Mouse (Mus musculus): Measurements from ENCODE around the gene Zrsr1. TPM values are rescaled to one million over a fixed set of nuclear protein-coding genes. Genes with fewer than 3 reads are reported as not detected.

Gene Zrsr1
- polyA plus RNA-seq (2014; fragmentation: Nextera tagmentation; extraction: Ambion mirVana), result 2.7 and 4.0 TPM in 2 replicates

DNA sequence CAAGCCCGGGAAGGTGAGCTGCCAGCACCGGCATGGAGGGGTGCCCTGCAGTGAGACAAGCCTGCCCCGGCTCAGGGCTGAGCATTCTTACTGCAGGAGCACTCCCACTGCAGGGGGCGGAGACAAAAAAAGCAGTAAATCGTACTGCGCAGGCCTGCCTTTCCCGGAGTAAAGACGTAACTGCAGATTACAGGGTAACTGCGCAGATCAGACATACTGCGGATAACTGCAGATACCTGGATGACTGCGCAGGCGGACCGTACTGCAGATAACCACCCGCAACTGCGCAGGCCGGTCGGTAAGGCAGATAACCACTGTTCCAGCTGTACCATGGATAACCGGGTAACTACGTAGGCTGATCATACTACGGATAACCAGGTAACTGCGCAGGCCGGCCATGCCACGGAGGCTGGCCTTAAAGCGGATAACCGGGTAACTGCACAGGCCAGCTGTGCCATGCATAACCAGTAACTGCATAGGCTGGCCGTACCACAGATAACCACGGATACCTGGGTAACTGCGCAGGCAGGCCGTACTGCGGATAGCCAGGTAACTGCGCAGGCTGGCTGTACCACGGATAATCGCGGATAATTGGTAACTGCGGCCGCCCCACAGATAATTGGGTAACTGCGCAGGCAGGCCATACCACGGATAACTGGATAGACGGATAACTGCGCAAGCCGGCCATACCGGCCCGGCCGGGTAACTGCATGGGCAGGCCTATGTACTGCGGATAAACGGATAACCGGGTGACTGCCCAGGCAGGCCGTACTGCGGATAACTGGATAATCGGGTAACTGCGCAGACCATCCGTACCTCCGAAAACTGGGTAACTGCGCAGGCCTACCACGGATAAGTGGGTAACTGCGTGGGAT, at the start of gene Zrsr1:
Gene Zrsr1, plus strand, starts transcription at position 171 of the 875 bp plus-strand sequence.
- Histone ChIP-seq H3K9me3 (ENCODE audit: control insufficient read depth, low read length) (peaks cover 11% of the 10 kb centered on the region; the same call in 1 of the 2 replicates), H3K36me3 (ENCODE audit: control insufficient read depth, insufficient read depth, low read length) (0 out of 2 replicates have a peak, but pooled peaks cover 5% of the 10 kb centered on the region), H3K27me3 (ENCODE audit: control insufficient read depth, insufficient read depth, low read length) (no peaks in the 10 kb centered on the region), H3K4me1 (ENCODE audit: control insufficient read depth, insufficient read depth, low read length) (no peaks in the 10 kb centered on the region), H3K27ac (replicated peaks; ENCODE audit: low read depth, low read length) (no peak within 1 kb of the TSS), H3K4me3 (ENCODE audit: low read depth, low read length) (peak within 1 kb of the TSS; percentile 59), H3K9ac (ENCODE audit: low read length) (peak within 1 kb of the TSS; percentile 53), H3K4me2 (ENCODE audit: low read depth, severe bottlenecking) (peak within 1 kb of the TSS; percentile 76)
- 51% methylated on average over 56 of the region's 56 CpGs for WGBS
- ATAC-seq (ENCODE audit: insufficient number of reproducible peaks, low FRiP score, low TSS enrichment, low read depth) (peak; percentile 73), DNase-seq (ENCODE audit: low spot score) (peak; percentile 64)

DNA sequence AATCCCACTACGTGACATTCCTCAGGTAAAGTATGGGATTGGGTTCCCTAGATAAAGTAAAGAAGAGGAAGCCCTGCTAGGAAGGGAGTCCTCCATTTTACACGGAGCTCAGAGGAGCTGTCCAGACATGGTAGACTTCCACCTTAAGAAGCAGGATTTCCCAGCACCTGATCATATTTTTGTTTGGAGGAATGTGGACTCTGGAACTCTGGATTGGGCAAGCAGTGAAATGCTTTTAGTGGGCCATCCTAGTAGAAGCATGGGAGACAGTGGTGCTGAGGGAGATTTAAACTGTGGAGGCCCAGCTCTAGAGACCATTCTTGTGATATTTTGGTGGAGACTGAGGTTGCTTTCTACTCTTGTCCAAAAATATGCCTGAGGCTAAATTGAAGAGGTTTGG, 49.3 kb upstream of the Zrsr1 start:
- Histone ChIP-seq H3K9me3 (ENCODE audit: control insufficient read depth, low read length) (no peaks in the 10 kb centered on the region; the same call in 1 of the 2 replicates), H3K4me3 (ENCODE audit: low read depth, low read length) (no peak overlapping the region), H3K36me3 (ENCODE audit: control insufficient read depth, insufficient read depth, low read length) (no peaks in the 10 kb centered on the region), H3K9ac (ENCODE audit: low read length) (no peak overlapping the region), H3K4me1 (ENCODE audit: control insufficient read depth, insufficient read depth, low read length) (no peaks in the 10 kb centered on the region), H3K27ac (replicated peaks; ENCODE audit: low read depth, low read length) (no peak overlapping the region), H3K4me2 (ENCODE audit: low read depth, severe bottlenecking) (no peak overlapping the region), H3K27me3 (ENCODE audit: control insufficient read depth, insufficient read depth, low read length) (no peaks in the 10 kb centered on the region)
- 86% methylated on average over 2 of the region's 2 CpGs for WGBS
- DNase-seq (ENCODE audit: low spot score), result no peak
- ATAC-seq (ENCODE audit: insufficient number of reproducible peaks, low FRiP score, low TSS enrichment, low read depth), result no peak

DNA sequence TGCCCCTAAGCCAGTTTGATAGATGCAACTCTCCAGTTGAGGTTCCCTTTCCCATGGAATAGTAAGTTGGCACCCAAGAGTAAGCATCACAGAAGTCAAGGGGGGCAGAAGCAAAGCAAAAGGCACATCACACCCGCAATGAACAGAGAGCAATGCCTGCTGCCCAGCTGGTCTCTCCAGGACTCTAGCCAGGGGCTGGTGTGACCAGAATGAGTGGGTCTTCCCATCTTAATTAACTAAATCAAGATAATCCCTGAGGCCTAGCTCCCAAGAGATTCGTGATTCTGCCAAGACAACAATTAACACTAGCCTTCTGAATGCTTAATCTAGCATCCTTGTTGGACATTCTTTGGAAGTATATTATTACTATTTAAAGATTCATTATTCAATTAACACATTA, 48.2 kb upstream of the Zrsr1 start:
- DNase-seq (ENCODE audit: low spot score) (no peak), ATAC-seq (ENCODE audit: insufficient number of reproducible peaks, low FRiP score, low TSS enrichment, low read depth) (no peak)

DNA sequence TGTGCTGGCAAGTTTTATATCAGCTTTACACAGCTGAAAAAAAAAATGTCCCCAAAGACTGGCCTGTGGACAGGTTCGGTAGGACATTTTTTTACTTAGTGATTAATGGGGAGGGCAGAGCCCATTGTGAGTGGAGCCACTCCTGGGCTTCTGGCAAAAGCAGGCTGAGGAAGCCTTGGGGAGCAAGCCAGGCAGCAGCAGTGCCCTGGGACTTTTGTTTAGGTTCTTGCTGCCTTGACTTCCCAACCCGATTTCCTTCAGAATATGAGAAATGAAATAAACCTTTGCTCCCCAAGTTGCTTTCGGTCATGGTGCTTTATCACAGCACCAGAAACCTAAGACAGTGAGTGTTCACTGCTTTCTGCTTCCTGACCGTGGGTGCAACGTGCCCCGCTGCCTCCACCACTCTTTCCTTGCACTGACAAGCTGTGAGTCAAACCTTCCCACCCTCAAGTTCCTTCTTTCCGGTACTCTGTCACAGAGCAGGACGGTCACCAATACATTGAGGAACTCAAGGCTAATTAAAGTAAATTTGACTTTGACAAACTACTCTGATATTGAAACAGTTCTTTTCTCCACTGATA, 43.1 kb upstream of the Zrsr1 start:
- Histone ChIP-seq H3K36me3 (ENCODE audit: control insufficient read depth, insufficient read depth, low read length) (no peaks in the 10 kb centered on the region), H3K4me2 (ENCODE audit: low read depth, severe bottlenecking) (no peak overlapping the region), H3K27ac (replicated peaks; ENCODE audit: low read depth, low read length) (no peak overlapping the region), H3K4me3 (ENCODE audit: low read depth, low read length) (no peak overlapping the region), H3K9me3 (ENCODE audit: control insufficient read depth, low read length) (no peaks in the 10 kb centered on the region), H3K9ac (ENCODE audit: low read length) (no peak overlapping the region), H3K27me3 (ENCODE audit: control insufficient read depth, insufficient read depth, low read length) (no peaks in the 10 kb centered on the region), H3K4me1 (ENCODE audit: control insufficient read depth, insufficient read depth, low read length) (no peaks in the 10 kb centered on the region)
- WGBS, result 85% methylated on average over 8 of the region's 8 CpGs
- DNase-seq (ENCODE audit: low spot score), result no peak
- no peak for ATAC-seq (ENCODE audit: insufficient number of reproducible peaks, low FRiP score, low TSS enrichment, low read depth)

More for the DNA sequence above, 48.2 kb upstream of the Zrsr1 start:
- no peak overlapping the region for H3K9ac ChIP-seq (ENCODE audit: low read length)
- no peaks in the 10 kb centered on the region for H3K27me3 ChIP-seq (ENCODE audit: control insufficient read depth, insufficient read depth, low read length)
- 85% methylated on average over 2 of the region's 2 CpGs for WGBS
- H3K9me3 ChIP-seq (ENCODE audit: control insufficient read depth, low read length), result no peaks in the 10 kb centered on the region
- H3K27ac ChIP-seq (replicated peaks; ENCODE audit: low read depth, low read length), result no peak overlapping the region
- H3K4me1 ChIP-seq (ENCODE audit: control insufficient read depth, insufficient read depth, low read length), result no peaks in the 10 kb centered on the region
- no peak overlapping the region for H3K4me2 ChIP-seq (ENCODE audit: low read depth, severe bottlenecking)
- H3K4me3 ChIP-seq (ENCODE audit: low read depth, low read length), result no peak overlapping the region
- no peaks in the 10 kb centered on the region for H3K36me3 ChIP-seq (ENCODE audit: control insufficient read depth, insufficient read depth, low read length)

DNA sequence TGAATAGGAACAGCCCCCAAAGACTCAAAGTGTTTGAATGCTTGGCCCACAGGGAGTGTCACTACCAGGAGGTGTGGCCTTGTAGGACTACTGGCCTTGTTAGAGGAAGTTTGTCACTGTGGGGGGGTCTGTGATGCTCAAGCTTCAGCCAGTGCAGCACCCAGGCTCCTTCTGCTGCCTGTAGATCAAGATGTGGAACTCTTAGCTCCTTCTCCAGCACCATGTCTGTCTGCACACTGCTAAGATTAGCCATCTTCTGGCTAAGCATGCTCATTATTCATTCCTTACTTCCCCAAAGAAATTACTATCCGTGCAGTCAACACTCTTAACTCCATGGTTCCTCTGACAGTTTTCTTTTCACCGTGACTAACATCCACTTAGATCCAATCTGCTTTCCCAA, 41.7 kb upstream of the Zrsr1 start:
- H3K4me2 ChIP-seq (ENCODE audit: low read depth, severe bottlenecking), result no peak overlapping the region
- WGBS, result 85% methylated on average over 2 of the region's 2 CpGs
- no peaks in the 10 kb centered on the region for H3K9me3 ChIP-seq (ENCODE audit: control insufficient read depth, low read length)
- no peaks in the 10 kb centered on the region for H3K36me3 ChIP-seq (ENCODE audit: control insufficient read depth, insufficient read depth, low read length)
- no peak for DNase-seq (ENCODE audit: low spot score)
- H3K4me3 ChIP-seq (ENCODE audit: low read depth, low read length), result no peak overlapping the region
- no peak for ATAC-seq (ENCODE audit: insufficient number of reproducible peaks, low FRiP score, low TSS enrichment, low read depth)
- no peaks in the 10 kb centered on the region for H3K4me1 ChIP-seq (ENCODE audit: control insufficient read depth, insufficient read depth, low read length)
- H3K9ac ChIP-seq (ENCODE audit: low read length), result no peak overlapping the region
- H3K27ac ChIP-seq (replicated peaks; ENCODE audit: low read depth, low read length), result no peak overlapping the region
- no peaks in the 10 kb centered on the region for H3K27me3 ChIP-seq (ENCODE audit: control insufficient read depth, insufficient read depth, low read length)

DNA sequence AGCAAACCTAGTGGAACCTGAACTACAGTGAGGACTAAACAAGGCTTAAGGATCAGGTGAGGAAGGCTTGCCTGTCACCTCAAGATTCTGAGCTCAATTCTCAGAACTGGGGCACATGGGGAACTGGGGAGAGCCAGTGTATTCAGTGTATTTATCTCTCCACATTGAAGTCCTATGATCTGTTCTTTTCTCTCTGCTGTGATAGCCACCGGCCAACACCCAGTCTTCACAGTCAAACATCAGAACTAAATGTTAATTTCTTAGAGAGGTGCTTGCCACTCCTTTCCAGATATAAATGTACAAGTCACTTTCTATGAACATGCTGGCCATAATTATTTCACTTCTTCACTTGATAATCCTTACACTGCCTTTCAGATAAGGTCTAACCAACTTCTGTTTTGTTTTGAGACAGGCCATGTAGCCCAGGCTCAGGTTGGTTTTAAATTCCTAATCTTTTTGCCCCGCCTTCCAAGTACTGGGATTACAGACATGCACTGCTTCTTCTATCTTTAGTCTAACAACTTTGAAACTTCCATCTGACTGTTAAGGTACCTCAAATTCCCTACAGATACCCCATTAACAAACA, 40.4 kb upstream of the Zrsr1 start:
- Histone ChIP-seq H3K9ac (ENCODE audit: low read length) (no peak overlapping the region), H3K27ac (replicated peaks; ENCODE audit: low read depth, low read length) (no peak overlapping the region), H3K36me3 (ENCODE audit: control insufficient read depth, insufficient read depth, low read length) (no peaks in the 10 kb centered on the region), H3K4me1 (ENCODE audit: control insufficient read depth, insufficient read depth, low read length) (no peaks in the 10 kb centered on the region), H3K27me3 (ENCODE audit: control insufficient read depth, insufficient read depth, low read length) (no peaks in the 10 kb centered on the region), H3K9me3 (ENCODE audit: control insufficient read depth, low read length) (no peaks in the 10 kb centered on the region), H3K4me3 (ENCODE audit: low read depth, low read length) (no peak overlapping the region), H3K4me2 (ENCODE audit: low read depth, severe bottlenecking) (no peak overlapping the region)
- ATAC-seq (ENCODE audit: insufficient number of reproducible peaks, low FRiP score, low TSS enrichment, low read depth) (no peak), DNase-seq (ENCODE audit: low spot score) (no peak)
- WGBS, result 81% methylated on average over 2 of the region's 2 CpGs

DNA sequence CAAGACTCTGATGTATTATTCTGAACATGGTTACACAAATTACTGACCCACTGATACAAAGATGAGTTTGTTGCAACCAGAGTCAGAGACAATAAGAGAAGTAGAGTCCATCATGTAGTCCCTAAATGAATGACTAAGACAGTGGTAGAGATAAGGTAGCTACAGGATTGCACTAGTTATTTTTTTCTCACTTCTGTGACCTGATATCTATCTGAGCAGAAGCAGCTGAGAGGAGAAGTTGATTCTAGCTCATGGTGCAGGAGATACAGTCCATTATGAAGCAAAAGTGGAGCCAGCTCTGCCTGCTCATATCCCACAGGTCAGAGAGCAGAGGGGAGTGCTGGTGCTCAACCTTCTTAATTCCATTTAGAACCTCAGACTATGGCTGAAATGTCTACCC, 39.6 kb upstream of the Zrsr1 start:
- Histone ChIP-seq H3K36me3 (ENCODE audit: control insufficient read depth, insufficient read depth, low read length) (no peaks in the 10 kb centered on the region), H3K9me3 (ENCODE audit: control insufficient read depth, low read length) (no peaks in the 10 kb centered on the region), H3K9ac (ENCODE audit: low read length) (no peak overlapping the region), H3K4me1 (ENCODE audit: control insufficient read depth, insufficient read depth, low read length) (no peaks in the 10 kb centered on the region), H3K27ac (replicated peaks; ENCODE audit: low read depth, low read length) (no peak overlapping the region), H3K4me3 (ENCODE audit: low read depth, low read length) (no peak overlapping the region), H3K27me3 (ENCODE audit: control insufficient read depth, insufficient read depth, low read length) (no peaks in the 10 kb centered on the region), H3K4me2 (ENCODE audit: low read depth, severe bottlenecking) (no peak overlapping the region)
- DNase-seq (ENCODE audit: low spot score) (no peak), ATAC-seq (ENCODE audit: insufficient number of reproducible peaks, low FRiP score, low TSS enrichment, low read depth) (no peak)

DNA sequence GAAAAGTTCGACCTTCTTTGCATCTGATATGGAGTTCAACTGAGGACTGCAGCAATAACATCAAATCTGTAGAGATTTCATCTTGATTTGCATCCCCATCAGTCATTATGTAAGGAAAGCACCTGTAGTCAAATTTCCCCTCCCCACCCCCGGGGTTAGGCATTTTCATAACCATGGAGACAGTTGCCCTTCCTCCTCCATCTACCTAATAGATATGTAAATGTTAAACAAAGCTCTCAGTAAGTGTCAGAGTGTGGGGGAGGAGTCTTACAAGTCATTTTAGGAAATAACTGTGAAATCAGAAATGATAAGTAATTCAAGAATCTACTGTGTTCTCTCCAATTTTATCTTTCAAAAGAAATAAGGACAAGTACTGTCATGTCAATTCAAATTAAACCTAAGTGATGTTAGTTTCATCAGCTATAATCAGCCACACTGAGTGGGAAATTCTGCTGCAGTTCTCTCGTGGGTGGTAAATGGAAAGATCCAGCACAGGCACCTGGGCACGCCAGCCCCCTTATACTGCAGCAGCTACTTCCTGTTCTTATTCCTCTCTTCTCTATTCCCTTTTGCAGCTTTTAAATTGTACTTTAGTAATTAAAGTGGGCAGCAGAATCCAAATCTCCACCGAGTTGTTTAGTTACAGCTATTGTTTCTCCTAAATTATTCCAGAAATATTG, 35.2 kb upstream of the Zrsr1 start:
- DNase-seq (ENCODE audit: low spot score), result no peak
- no peaks in the 10 kb centered on the region for H3K4me1 ChIP-seq (ENCODE audit: control insufficient read depth, insufficient read depth, low read length)
- H3K36me3 ChIP-seq (ENCODE audit: control insufficient read depth, insufficient read depth, low read length), result no peaks in the 10 kb centered on the region
- no peak overlapping the region for H3K27ac ChIP-seq (replicated peaks; ENCODE audit: low read depth, low read length)
- no peak for ATAC-seq (ENCODE audit: insufficient number of reproducible peaks, low FRiP score, low TSS enrichment, low read depth)
- no peaks in the 10 kb centered on the region for H3K9me3 ChIP-seq (ENCODE audit: control insufficient read depth, low read length)
- no peak overlapping the region for H3K4me3 ChIP-seq (ENCODE audit: low read depth, low read length)
- H3K4me2 ChIP-seq (ENCODE audit: low read depth, severe bottlenecking), result no peak overlapping the region
- no peaks in the 10 kb centered on the region for H3K27me3 ChIP-seq (ENCODE audit: control insufficient read depth, insufficient read depth, low read length)
- no peak overlapping the region for H3K9ac ChIP-seq (ENCODE audit: low read length)
- 67% methylated on average over 5 of the region's 5 CpGs for WGBS
